Mouse (Mus musculus) intestine, embryonic 16.5 days (tissue): ENCODE measurements around the gene Cstf2. TPM values are rescaled to one million over a fixed set of nuclear protein-coding genes. Genes with fewer than 3 reads are reported as not detected.

Source experiments
- ATAC-seq: fragments of 200-750 bp; cut with Nextera tagmentation; 2 replicates; pipeline ENCODE4 v1.8.0; 2017; ENCODE audit warnings: moderate TSS enrichment, moderate library complexity
- H3K27ac ChIP-seq: fragments of 300-500 bp; sonication (generic); 2 replicates; pipeline ENCODE4 v1.5.1; 2014; ENCODE audit warnings: mild to moderate bottlenecking, low read length
- H3K27me3 ChIP-seq: fragments of 300-500 bp; sonication (generic); replicated peaks from 2 replicates; pipeline ENCODE4 v1.6.1; 2014; ENCODE audit warnings: low read length, control low read depth, mixed read lengths; ENCODE audit not compliant: control insufficient read depth, insufficient read depth
- H3K36me3 ChIP-seq: fragments of 300-500 bp; sonication (generic); 2 replicates; pipeline ENCODE4 v1.6.1; 2014; ENCODE audit warnings: low read length, control low read depth; ENCODE audit not compliant: control insufficient read depth, insufficient read depth
- H3K4me1 ChIP-seq: fragments of 300-500 bp; sonication (generic); 2 replicates; pipeline ENCODE4 v1.6.1; 2014; ENCODE audit warnings: low read length, control low read depth, mixed read lengths; ENCODE audit not compliant: control insufficient read depth, insufficient read depth
- H3K4me2 ChIP-seq: fragments of 300-500 bp; sonication (generic); 2 replicates; pipeline ENCODE4 v1.6.1; 2014; ENCODE audit warnings: low read depth, low read length, control low read depth
- H3K4me3 ChIP-seq: fragments of 300-500 bp; sonication (generic); 2 replicates; pipeline ENCODE4 v1.5.1; 2014; ENCODE audit warnings: mild to moderate bottlenecking, low read length
- H3K9ac ChIP-seq: fragments of 300-500 bp; sonication (generic); 2 replicates; pipeline ENCODE4 v1.6.1; 2014; ENCODE audit warnings: low read depth, low read length
- H3K9me3 ChIP-seq: fragments of 300-500 bp; sonication (generic); 2 replicates; pipeline ENCODE4 v1.6.1; 2016; ENCODE audit warnings: low read length, control low read depth; ENCODE audit not compliant: control insufficient read depth
- WGBS: fragments of 180-500 bp; shearing (Covaris S2); extraction: QIAGEN DNeasy Blood & Tissue Kit; methylation state at CpG from one replicate; pipeline ENCODE4 v1.1.7; 2014; 5-methylcytosine and 5-hydroxymethylcytosine counted together
- microRNA-seq: library from miRNA; unstranded; fragments of <30 nt; microRNA quantifications from one replicate; pipeline ENCODE4, GENCODE M21; 2016
- polyA plus RNA-seq: library from polyadenylated mRNA; unstranded; fragments of >200 nt; fragmentation: Nextera tagmentation; extraction: Ambion mirVana; gene quantifications from 2 replicates; pipeline ENCODE4 v1.2.1, GENCODE M21; 2015

Cstf2 gene
- polyA plus RNA-seq, 1 experiment from 2014 or later: 34.2 TPM

DNA sequence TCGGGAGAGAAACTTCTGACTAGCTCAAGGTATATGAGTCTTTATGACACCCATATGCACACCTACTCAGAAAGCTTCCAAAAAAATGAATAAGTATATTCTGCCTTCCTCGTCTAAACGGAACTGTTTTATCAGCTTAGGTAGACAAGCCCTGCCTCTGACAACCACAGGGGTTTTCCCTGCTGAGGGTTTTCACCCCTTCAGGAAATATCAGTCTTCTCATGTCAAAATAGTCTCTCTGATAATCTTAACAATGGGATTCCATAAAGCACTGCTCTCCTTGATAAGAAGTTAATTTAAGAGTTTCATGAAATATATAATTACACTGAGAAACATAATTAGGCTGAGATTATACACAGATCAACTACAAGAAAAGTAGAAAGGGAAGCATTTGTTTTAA lies 52.8 kb downstream of the Cstf2 start:
- Histone ChIP-seq H3K4me3 (no peak overlapping the region), H3K9ac (no peak overlapping the region), H3K4me2 (no peak overlapping the region), H3K27ac (no peak overlapping the region), H3K4me1 (no peaks in the 10 kb centered on the region), H3K9me3 (no peaks in the 10 kb centered on the region), H3K27me3 (no peaks in the 10 kb centered on the region), H3K36me3 (no peaks in the 10 kb centered on the region)
- 57% methylated on average over 3 of the region's 3 CpGs for WGBS
- ATAC-seq: no peak

DNA sequence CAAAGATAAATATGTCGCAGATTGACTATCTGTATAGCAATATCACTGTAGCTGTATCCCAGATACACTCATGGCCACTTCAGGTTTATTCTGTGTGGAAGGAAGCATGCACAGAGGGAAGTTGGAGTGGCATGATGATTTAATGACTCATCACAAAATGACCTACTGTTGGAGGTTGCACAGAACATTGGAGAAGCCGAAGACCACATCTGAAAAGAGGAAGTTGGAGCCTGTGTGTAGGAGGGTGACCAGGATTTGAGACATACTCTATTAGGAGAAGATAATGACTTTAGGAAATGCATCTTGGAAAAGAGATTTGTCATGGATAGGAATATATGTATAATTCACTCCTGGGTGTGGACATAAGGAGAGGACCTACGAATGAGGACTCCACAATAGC lies 57.4 kb downstream of the Cstf2 start:
- Histone ChIP-seq H3K27ac (no peak overlapping the region), H3K9me3 (no peaks in the 10 kb centered on the region), H3K4me1 (no peaks in the 10 kb centered on the region), H3K27me3 (no peaks in the 10 kb centered on the region), H3K4me2 (no peak overlapping the region), H3K36me3 (no peaks in the 10 kb centered on the region), H3K9ac (no peak overlapping the region), H3K4me3 (no peak overlapping the region)
- WGBS: 65% methylated on average over 3 of the region's 3 CpGs
- no peak for ATAC-seq

- Histone ChIP-seq H3K27me3 (no peaks in the 10 kb centered on the region), H3K4me1 (no peaks in the 10 kb centered on the region), H3K9ac (no peak overlapping the region), H3K4me2 (no peak overlapping the region), H3K27ac (no peak overlapping the region), H3K4me3 (no peak overlapping the region), H3K9me3 (no peaks in the 10 kb centered on the region), H3K36me3 (no peaks in the 10 kb centered on the region)
- 69% methylated on average over 3 of the region's 3 CpGs for WGBS
- no peak for ATAC-seq
Observed at GRCm38 (mm10) chrX:134128549-134128948, 69.6 kb downstream of the Cstf2 start.

DNA sequence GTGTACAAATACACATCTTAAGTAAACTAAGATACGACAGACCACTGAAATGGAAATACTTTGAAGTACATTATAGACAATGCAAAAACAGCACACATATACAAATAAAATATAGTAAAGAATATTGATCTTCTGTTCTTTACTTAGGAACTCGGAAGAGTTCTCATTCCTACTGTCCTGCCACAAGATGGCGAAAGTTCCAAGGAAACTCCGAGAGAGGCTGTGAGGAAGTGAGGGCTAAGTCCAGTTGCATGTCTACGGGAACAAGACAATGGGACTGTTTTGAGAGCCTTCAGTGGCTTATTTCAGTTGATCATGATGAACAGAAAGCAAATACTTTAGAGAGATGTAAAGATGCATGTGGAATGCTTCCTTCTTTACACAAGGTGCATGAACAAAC lies 73.3 kb downstream of the Cstf2 start:
- H3K4me1 ChIP-seq: no peaks in the 10 kb centered on the region
- no peak overlapping the region for H3K27ac ChIP-seq
- no peak overlapping the region for H3K9ac ChIP-seq
- no peak for ATAC-seq
- H3K36me3 ChIP-seq: no peaks in the 10 kb centered on the region
- 23% methylated on average over 5 of the region's 5 CpGs for WGBS
- no peak overlapping the region for H3K4me2 ChIP-seq
- H3K4me3 ChIP-seq: no peak overlapping the region
- no peaks in the 10 kb centered on the region for H3K27me3 ChIP-seq
- no peaks in the 10 kb centered on the region for H3K9me3 ChIP-seq

GRCm38 (mm10) chrX:134133821-134134220 lies 74.8 kb downstream of the Cstf2 start:
- H3K36me3 ChIP-seq: no peaks in the 10 kb centered on the region
- H3K27ac ChIP-seq: no peak overlapping the region
- H3K9me3 ChIP-seq: no peaks in the 10 kb centered on the region
- 49% methylated on average over 3 of the region's 3 CpGs for WGBS
- no peak overlapping the region for H3K4me2 ChIP-seq
- H3K4me3 ChIP-seq: no peak overlapping the region
- no peak for ATAC-seq
- H3K4me1 ChIP-seq: no peaks in the 10 kb centered on the region
- no peaks in the 10 kb centered on the region for H3K27me3 ChIP-seq
- no peak overlapping the region for H3K9ac ChIP-seq

Small RNAs within 50 kb of the gene (microRNA-seq; reads per million reads assigned to microRNA genes)
- 1.1 reads per million for gene Mir3112

Other genes with a start within 250 kb of the Cstf2 start
- gene Tnmd, start 208.2 kb upstream of the Cstf2 start, polyA plus RNA-seq: 0.64 and 0.78 TPM in 2 replicates
- 72.6 and 79.9 TPM in 2 replicates for gene Tspan6, start 160.8 kb upstream of the Cstf2 start, polyA plus RNA-seq
- gene Srpx2, start 150.8 kb upstream of the Cstf2 start, polyA plus RNA-seq: 9.5 and 11.7 TPM in 2 replicates
- gene Sytl4, start 77.4 kb upstream of the Cstf2 start, polyA plus RNA-seq: 2.8 and 3.0 TPM in 2 replicates
- gene Xkrx, start 102.9 kb downstream of the Cstf2 start, polyA plus RNA-seq: 0.06 and 0.16 TPM in 2 replicates
- not detected in 2 replicates for gene Arl13a, start 128.3 kb downstream of the Cstf2 start, polyA plus RNA-seq
- gene Nox1, start 162.8 kb downstream of the Cstf2 start, polyA plus RNA-seq: 0.05 and 0.11 TPM in 2 replicates
- 25.1 and 27.0 TPM in 2 replicates for gene Trmt2b, start 217.8 kb downstream of the Cstf2 start, polyA plus RNA-seq
- gene Tmem35a, start 236.0 kb downstream of the Cstf2 start, polyA plus RNA-seq: 3.8 and 4.7 TPM in 2 replicates
- gene Cenpi, start 248.9 kb downstream of the Cstf2 start, polyA plus RNA-seq: 20.3 and 21.2 TPM in 2 replicates